Mouse (Mus musculus) lung, postnatal 0 days (tissue): ENCODE measurements around the gene Sult1b1. TPM values are rescaled to one million over a fixed set of nuclear protein-coding genes. Genes with fewer than 3 reads are reported as not detected.

ENCODE experiments used
- ATAC-seq: fragments of 200-750 bp; cut with Nextera tagmentation; 2 replicates; pipeline ENCODE4 v1.8.0; 2017; ENCODE audit warnings: moderate library complexity
- DNase-seq: peaks from one replicate; pipeline ENCODE4 v3.0.0-alpha.2; 2016; ENCODE audit warnings: low spot score
- H3K27ac ChIP-seq: fragments of 300-500 bp; sonication (generic); 2 replicates; pipeline ENCODE4 v1.5.1; 2014; ENCODE audit warnings: antibody characterized with exemption, mild to moderate bottlenecking, low read length, mixed read lengths
- H3K27me3 ChIP-seq: fragments of 300-500 bp; sonication (generic); replicated peaks from 2 replicates; pipeline ENCODE4 v1.6.1; 2014; ENCODE audit warnings: low read length, mixed read lengths; ENCODE audit not compliant: insufficient read depth
- H3K36me3 ChIP-seq: fragments of 300-500 bp; sonication (generic); 2 replicates; pipeline ENCODE4 v1.6.1; 2014; ENCODE audit warnings: low read length, mixed read lengths; ENCODE audit not compliant: insufficient read depth
- H3K4me1 ChIP-seq: fragments of 300-500 bp; sonication (generic); 2 replicates; pipeline ENCODE4 v1.6.1; 2014; ENCODE audit warnings: antibody characterized with exemption, low read depth, low read length, mixed read lengths; ENCODE audit not compliant: insufficient read depth
- H3K4me2 ChIP-seq: fragments of 300-500 bp; sonication (generic); replicated peaks from 2 replicates; pipeline ENCODE4 v1.6.1; 2014; ENCODE audit warnings: low read depth, mild to moderate bottlenecking, low read length, moderate library complexity, mixed read lengths
- H3K4me3 ChIP-seq: fragments of 300-500 bp; sonication (generic); 2 replicates; pipeline ENCODE4 v1.5.1; 2014; ENCODE audit warnings: low read depth, low read length
- H3K9ac ChIP-seq: fragments of 300-500 bp; sonication (generic); replicated peaks from 2 replicates; pipeline ENCODE4 v1.6.1; 2014; ENCODE audit warnings: low read depth, mild to moderate bottlenecking
- H3K9me3 ChIP-seq: fragments of 300-500 bp; sonication (generic); 2 replicates; pipeline ENCODE4 v1.6.1; 2016; ENCODE audit warnings: low read length, mixed read lengths
- CTCF ChIP-seq: IDR thresholded peaks from 2 replicates; pipeline ENCODE4 v1.5.1; 2016; ENCODE audit warnings: antibody characterized with exemption, mild to moderate bottlenecking
- EP300 ChIP-seq: IDR thresholded peaks from 2 replicates; pipeline ENCODE4 v1.6.1; 2016; ENCODE audit warnings: antibody characterized with exemption, mild to moderate bottlenecking, control low read depth
- WGBS: fragments of 180-500 bp; shearing (Covaris S2); extraction: QIAGEN DNeasy Blood & Tissue Kit; methylation state at CpG from one replicate; pipeline ENCODE4 v1.1.7; 2014; 5-methylcytosine and 5-hydroxymethylcytosine counted together
- polyA plus RNA-seq: library from polyadenylated mRNA; unstranded; fragments of >200 nt; fragmentation: Nextera tagmentation; extraction: Ambion mirVana; gene quantifications from 2 replicates; pipeline ENCODE4 v1.2.1, GENCODE M21; 2015

Gene Sult1b1
- not detected in 2 replicates for polyA plus RNA-seq

GRCm38 (mm10) chr5:87538111-87538510, at the start of gene Sult1b1:
Gene Sult1b1, minus strand, starts transcription at chr5:87538195.
- no peak for TF ChIP-seq CTCF
- TF ChIP-seq EP300, result no peak
- ATAC-seq, result no peak
- Histone ChIP-seq H3K9me3 (no peaks in the 10 kb centered on the region), H3K36me3 (no peaks in the 10 kb centered on the region), H3K4me2 (no peak within 1 kb of the TSS), H3K4me1 (no peaks in the 10 kb centered on the region), H3K9ac (no peak within 1 kb of the TSS), H3K27ac (no peak within 1 kb of the TSS), H3K27me3 (no peaks in the 10 kb centered on the region), H3K4me3 (no peak within 1 kb of the TSS)
- no peak for DNase-seq
- WGBS, result 59% methylated on average over 2 of the region's 2 CpGs

GRCm38 (mm10) chr5:87580389-87580788, 42.4 kb upstream of the Sult1b1 start:
- H3K4me1 ChIP-seq, result no peaks in the 10 kb centered on the region
- no peak overlapping the region for H3K4me2 ChIP-seq
- H3K27me3 ChIP-seq, result no peaks in the 10 kb centered on the region
- no peaks in the 10 kb centered on the region for H3K9me3 ChIP-seq
- H3K9ac ChIP-seq, result no peak overlapping the region
- no peak for TF ChIP-seq EP300
- TF ChIP-seq CTCF, result no peak
- no peak overlapping the region for H3K4me3 ChIP-seq
- 66% methylated on average over 1 of the region's 1 CpGs for WGBS
- no peak for ATAC-seq
- no peak for DNase-seq
- no peaks in the 10 kb centered on the region for H3K36me3 ChIP-seq
- H3K27ac ChIP-seq, result no peak overlapping the region

- H3K9ac ChIP-seq, result no peak overlapping the region
- H3K36me3 ChIP-seq, result no peaks in the 10 kb centered on the region
- H3K9me3 ChIP-seq, result no peaks in the 10 kb centered on the region
- no peak for ATAC-seq
- no peaks in the 10 kb centered on the region for H3K27me3 ChIP-seq
- WGBS, result 44% methylated on average over 1 of the region's 1 CpGs
- H3K27ac ChIP-seq, result no peak overlapping the region
- TF ChIP-seq CTCF (no peak), EP300 (no peak)
- H3K4me1 ChIP-seq, result no peaks in the 10 kb centered on the region
- DNase-seq, result no peak
- H3K4me2 ChIP-seq, result no peak overlapping the region
- no peak overlapping the region for H3K4me3 ChIP-seq
These were observed 36.2 kb upstream of the Sult1b1 start for GRCm38 (mm10) chr5:87574174-87574573.

GRCm38 (mm10) chr5:87573490-87573889, 35.5 kb upstream of the Sult1b1 start:
- Histone ChIP-seq H3K4me1 (no peaks in the 10 kb centered on the region), H3K9me3 (no peaks in the 10 kb centered on the region), H3K4me2 (no peak overlapping the region), H3K27ac (no peak overlapping the region), H3K9ac (no peak overlapping the region), H3K4me3 (no peak overlapping the region), H3K27me3 (no peaks in the 10 kb centered on the region), H3K36me3 (no peaks in the 10 kb centered on the region)
- WGBS, result 51% methylated on average over 5 of the region's 5 CpGs
- no peak for DNase-seq
- no peak for ATAC-seq
- TF ChIP-seq CTCF (no peak), EP300 (no peak)

GRCm38 (mm10) chr5:87572781-87573180, 34.8 kb upstream of the Sult1b1 start:
- no peak overlapping the region for H3K27ac ChIP-seq
- WGBS, result 79% methylated on average over 6 of the region's 6 CpGs
- ATAC-seq, result no peak

GRCm38 (mm10) chr5:87568845-87569244, 30.9 kb upstream of the Sult1b1 start, which contains the start of gene Sult1d1:
Gene Sult1d1, minus strand, starts transcription at chr5:87569027.
- H3K27ac ChIP-seq, result no peak within 1 kb of the TSS
- WGBS, result 66% methylated on average over 5 of the region's 5 CpGs
- TF ChIP-seq EP300 (no peak), CTCF (no peak)
- ATAC-seq (no peak), DNase-seq (no peak)
- H3K36me3 ChIP-seq, result no peaks in the 10 kb centered on the region
- H3K9ac ChIP-seq, result no peak within 1 kb of the TSS
- no peaks in the 10 kb centered on the region for H3K9me3 ChIP-seq
- H3K4me3 ChIP-seq, result no peak within 1 kb of the TSS
- H3K27me3 ChIP-seq, result no peaks in the 10 kb centered on the region
- H3K4me1 ChIP-seq, result no peaks in the 10 kb centered on the region
- no peak within 1 kb of the TSS for H3K4me2 ChIP-seq

More at GRCm38 (mm10) chr5:87572781-87573180, 34.8 kb upstream of the Sult1b1 start:
- Histone ChIP-seq H3K9ac (no peak overlapping the region), H3K9me3 (no peaks in the 10 kb centered on the region), H3K27me3 (no peaks in the 10 kb centered on the region), H3K36me3 (no peaks in the 10 kb centered on the region), H3K4me1 (no peaks in the 10 kb centered on the region), H3K4me3 (no peak overlapping the region), H3K4me2 (no peak overlapping the region)
- no peak for TF ChIP-seq CTCF
- TF ChIP-seq EP300, result no peak
- no peak for DNase-seq

- Histone ChIP-seq H3K9me3 (no peaks in the 10 kb centered on the region), H3K4me1 (no peaks in the 10 kb centered on the region), H3K4me3 (no peak overlapping the region), H3K4me2 (no peak overlapping the region), H3K27me3 (no peaks in the 10 kb centered on the region), H3K27ac (no peak overlapping the region), H3K9ac (no peak overlapping the region), H3K36me3 (no peaks in the 10 kb centered on the region)
- ATAC-seq (no peak), DNase-seq (no peak)
- 77% methylated on average over 1 of the region's 1 CpGs for WGBS
- TF ChIP-seq EP300 (no peak), CTCF (no peak)
These were observed 29.3 kb upstream of the Sult1b1 start for GRCm38 (mm10) chr5:87567306-87567705.
